Mouse (Mus musculus): ENCODE results near the gene Sepsecs.

Gene Sepsecs

DNA sequence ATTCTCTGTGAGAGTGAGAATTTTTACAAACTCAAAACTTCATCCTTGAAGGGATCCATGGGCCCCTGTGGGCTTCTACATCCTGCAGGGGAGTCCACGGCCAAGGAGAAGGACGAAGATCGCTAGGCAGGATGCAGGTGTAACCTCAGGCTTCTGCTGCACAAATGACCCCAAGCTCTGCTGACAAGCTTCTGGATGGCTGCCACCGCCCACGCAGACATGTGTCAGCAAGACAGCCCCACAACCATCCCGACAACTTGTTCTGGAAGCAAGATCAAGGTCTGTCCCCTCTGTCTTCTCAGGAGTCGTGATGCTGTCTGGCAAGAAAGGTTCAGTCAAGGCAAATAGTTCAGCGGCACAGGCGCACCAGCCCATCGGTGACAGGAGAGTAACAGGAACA, 59.8 kb downstream of the Sepsecs start:
- no peak for DNase-seq

DNA sequence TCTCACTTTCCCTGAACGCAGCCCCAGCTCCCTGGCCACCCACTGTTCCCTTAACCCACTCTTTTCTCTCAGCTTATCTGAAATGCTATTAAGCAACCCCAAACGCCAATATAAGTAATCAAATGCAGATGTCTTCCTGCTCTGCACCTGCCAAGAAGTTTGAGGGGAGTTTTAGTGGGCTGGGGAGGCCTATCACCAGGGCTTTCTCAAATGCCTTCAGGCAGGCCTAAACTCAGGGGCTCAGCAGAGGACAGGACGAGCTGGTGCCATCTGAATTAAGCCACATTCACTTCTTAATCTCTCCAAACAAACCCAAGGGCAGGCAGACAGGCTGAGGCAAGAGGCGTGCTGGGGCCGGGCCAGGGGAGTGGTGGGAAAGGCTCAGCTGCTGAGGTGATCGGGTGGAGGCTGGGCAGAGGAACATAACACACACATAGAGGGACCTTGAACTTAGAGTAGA, 64.9 kb downstream of the Sepsecs start:
- no peak for DNase-seq

DNA sequence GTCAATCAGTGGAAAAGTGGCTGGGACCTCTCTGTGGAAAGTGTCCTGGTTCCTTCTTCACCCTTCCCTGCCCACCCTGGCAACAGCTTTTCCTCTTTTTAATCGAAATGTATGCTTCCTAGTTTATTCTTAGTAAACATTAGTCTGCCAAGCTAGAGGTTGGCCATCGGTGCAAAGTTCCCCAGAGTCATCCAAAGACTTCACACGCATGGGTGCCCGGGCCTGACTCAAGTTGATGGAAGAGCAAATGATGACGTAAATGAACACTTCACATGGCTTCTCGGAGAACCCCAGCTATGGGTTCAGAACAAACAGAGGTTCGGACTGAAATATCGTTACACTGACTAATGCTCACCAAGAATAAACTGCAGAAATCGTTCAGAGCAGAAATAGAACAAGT, 78.9 kb downstream of the Sepsecs start:
- no peak for DNase-seq

Data from spleen, adult 18-20 months (tissue).